Mouse (Mus musculus) embryonic facial prominence, embryonic 11.5 days (tissue): ENCODE results near the gene Serinc5. TPM values are rescaled to one million over a fixed set of nuclear protein-coding genes. Genes with fewer than 3 reads are reported as not detected.

Experiments
- ATAC-seq: fragments of 200-750 bp; cut with Nextera tagmentation; replicated peaks from 2 replicates; pipeline ENCODE4 v1.8.0; 2017; ENCODE audit warnings: low read depth; ENCODE audit not compliant: insufficient number of reproducible peaks, low FRiP score, low TSS enrichment
- DNase-seq: peaks from one replicate; pipeline ENCODE4 v3.0.0-alpha.2; 2015; ENCODE audit warnings: low spot score
- H3K27ac ChIP-seq: fragments of 300-500 bp; sonication (generic); replicated peaks from 2 replicates; pipeline ENCODE4 v1.5.1; 2014; ENCODE audit warnings: mild to moderate bottlenecking, low read depth, low read length, control low read depth
- H3K27me3 ChIP-seq: fragments of 300-500 bp; sonication (generic); 2 replicates; pipeline ENCODE4 v1.6.1; 2014; ENCODE audit warnings: mild to moderate bottlenecking, low read length, moderate library complexity, mixed read lengths; ENCODE audit not compliant: control insufficient read depth, insufficient read depth
- H3K36me3 ChIP-seq: fragments of 300-500 bp; sonication (generic); replicated peaks from 2 replicates; pipeline ENCODE4 v1.6.1; 2014; ENCODE audit warnings: low read depth, mild to moderate bottlenecking, low read length, moderate library complexity, mixed read lengths; ENCODE audit not compliant: control insufficient read depth, insufficient read depth
- H3K4me1 ChIP-seq: fragments of 300-500 bp; sonication (generic); 2 replicates; pipeline ENCODE4 v1.6.1; 2014; ENCODE audit warnings: low read length, mixed read lengths; ENCODE audit not compliant: control insufficient read depth, insufficient read depth
- H3K4me2 ChIP-seq: fragments of 300-500 bp; sonication (generic); 2 replicates; pipeline ENCODE4 v1.6.1; 2014; ENCODE audit warnings: low read depth, mild to moderate bottlenecking, control low read depth, low read length, moderate library complexity
- H3K4me3 ChIP-seq: fragments of 300-500 bp; sonication (generic); 2 replicates; pipeline ENCODE4 v1.5.1; 2014; ENCODE audit warnings: low read depth, low read length, control low read depth
- H3K9ac ChIP-seq: fragments of 300-500 bp; sonication (generic); replicated peaks from 2 replicates; pipeline ENCODE4 v1.6.1; 2014; ENCODE audit warnings: mild to moderate bottlenecking, control low read depth, low read length
- H3K9me3 ChIP-seq: fragments of 300-500 bp; sonication (generic); replicated peaks from 2 replicates; pipeline ENCODE4 v1.6.1; 2016; ENCODE audit warnings: mild to moderate bottlenecking, low read length, inconsistent platforms, mixed read lengths; ENCODE audit not compliant: control insufficient read depth
- WGBS: fragments of 180-500 bp; shearing (Covaris S2); extraction: QIAGEN DNeasy Blood & Tissue Kit; methylation state at CpG from one replicate; pipeline ENCODE4 v1.1.7; 2014; 5-methylcytosine and 5-hydroxymethylcytosine counted together
- polyA plus RNA-seq: library from polyadenylated mRNA; unstranded; fragments of >200 nt; fragmentation: Nextera tagmentation; extraction: Ambion mirVana; gene quantifications from 2 replicates; pipeline ENCODE4 v1.2.1, GENCODE M21; 2014

Gene Serinc5
- polyA plus RNA-seq, 1 experiment from 2014 or later, result 9.8 TPM

- WGBS, result 47% methylated on average over 8 of the region's 8 CpGs
- Histone ChIP-seq H3K4me3 (no peak overlapping the region), H3K4me1 (no peaks in the 10 kb centered on the region), H3K36me3 (no peaks in the 10 kb centered on the region), H3K4me2 (no peak overlapping the region), H3K27me3 (no peaks in the 10 kb centered on the region), H3K27ac (no peak overlapping the region), H3K9ac (no peak overlapping the region), H3K9me3 (no peaks in the 10 kb centered on the region)
- ATAC-seq (0 out of 2 replicates have a peak, but pooled peaks have one; percentile 40), DNase-seq (no peak)
Measured at GRCm38 (mm10) chr13:92703241-92704027, 92.5 kb downstream of the Serinc5 start.

GRCm38 (mm10) chr13:92704189-92704588 lies 93.3 kb downstream of the Serinc5 start:
- DNase-seq, result no peak
- H3K9ac ChIP-seq, result no peak overlapping the region
- H3K27ac ChIP-seq, result no peak overlapping the region
- no peaks in the 10 kb centered on the region for H3K27me3 ChIP-seq
- no peaks in the 10 kb centered on the region for H3K4me1 ChIP-seq
- 69% methylated on average over 7 of the region's 7 CpGs for WGBS
- no peaks in the 10 kb centered on the region for H3K36me3 ChIP-seq
- no peak overlapping the region for H3K4me2 ChIP-seq
- ATAC-seq, result no peak
- no peak overlapping the region for H3K4me3 ChIP-seq
- H3K9me3 ChIP-seq, result no peaks in the 10 kb centered on the region

GRCm38 (mm10) chr13:92705016-92705535 lies 94.2 kb downstream of the Serinc5 start:
- Histone ChIP-seq H3K4me1 (no peaks in the 10 kb centered on the region), H3K27me3 (no peaks in the 10 kb centered on the region), H3K36me3 (no peaks in the 10 kb centered on the region), H3K9me3 (no peaks in the 10 kb centered on the region), H3K4me2 (no peak overlapping the region), H3K4me3 (no peak overlapping the region), H3K9ac (no peak overlapping the region), H3K27ac (no peak overlapping the region)
- DNase-seq (no peak), ATAC-seq (no peak)
- WGBS, result 95% methylated on average over 7 of the region's 7 CpGs

- H3K4me2 ChIP-seq, result no peak overlapping the region
- no peaks in the 10 kb centered on the region for H3K36me3 ChIP-seq
- no peak overlapping the region for H3K27ac ChIP-seq
- no peak overlapping the region for H3K4me3 ChIP-seq
- H3K4me1 ChIP-seq, result no peaks in the 10 kb centered on the region
- H3K9me3 ChIP-seq, result no peaks in the 10 kb centered on the region
- WGBS, result 88% methylated on average over 9 of the region's 9 CpGs
- DNase-seq (no peak), ATAC-seq (no peak)
- H3K27me3 ChIP-seq, result no peaks in the 10 kb centered on the region
- H3K9ac ChIP-seq, result no peak overlapping the region
Measured at GRCm38 (mm10) chr13:92706342-92707061, 95.6 kb downstream of the Serinc5 start.

- no peak overlapping the region for H3K4me3 ChIP-seq
- ATAC-seq (no peak), DNase-seq (no peak)
- H3K4me1 ChIP-seq, result no peaks in the 10 kb centered on the region
- H3K9me3 ChIP-seq, result no peaks in the 10 kb centered on the region
- 65% methylated on average over 2 of the region's 2 CpGs for WGBS
- H3K27ac ChIP-seq, result no peak overlapping the region
- no peak overlapping the region for H3K4me2 ChIP-seq
- H3K27me3 ChIP-seq, result no peaks in the 10 kb centered on the region
- no peaks in the 10 kb centered on the region for H3K36me3 ChIP-seq
- no peak overlapping the region for H3K9ac ChIP-seq
Measured at GRCm38 (mm10) chr13:92707941-92708340, 97.0 kb downstream of the Serinc5 start.

GRCm38 (mm10) chr13:92708466-92708865 lies 97.6 kb downstream of the Serinc5 start:
- ATAC-seq (no peak), DNase-seq (no peak)
- Histone ChIP-seq H3K27me3 (no peaks in the 10 kb centered on the region), H3K4me2 (no peak overlapping the region), H3K4me3 (no peak overlapping the region), H3K36me3 (no peaks in the 10 kb centered on the region), H3K4me1 (no peaks in the 10 kb centered on the region), H3K27ac (no peak overlapping the region), H3K9me3 (no peaks in the 10 kb centered on the region), H3K9ac (no peak overlapping the region)
- 68% methylated on average over 1 of the region's 1 CpGs for WGBS

GRCm38 (mm10) chr13:92709535-92709934 lies 98.6 kb downstream of the Serinc5 start:
- Histone ChIP-seq H3K9me3 (no peaks in the 10 kb centered on the region), H3K9ac (no peak overlapping the region), H3K4me1 (no peaks in the 10 kb centered on the region), H3K36me3 (no peaks in the 10 kb centered on the region), H3K27me3 (no peaks in the 10 kb centered on the region), H3K4me3 (no peak overlapping the region), H3K4me2 (no peak overlapping the region), H3K27ac (no peak overlapping the region)
- ATAC-seq (no peak), DNase-seq (no peak)
- WGBS, result 26% methylated on average over 3 of the region's 3 CpGs

GRCm38 (mm10) chr13:92710361-92710760 lies 99.5 kb downstream of the Serinc5 start:
- no peak for DNase-seq
- 68% methylated on average over 1 of the region's 1 CpGs for WGBS

More at GRCm38 (mm10) chr13:92710361-92710760, 99.5 kb downstream of the Serinc5 start:
- no peak overlapping the region for H3K9ac ChIP-seq
- H3K27me3 ChIP-seq, result no peaks in the 10 kb centered on the region
- H3K4me1 ChIP-seq, result no peaks in the 10 kb centered on the region
- no peak for ATAC-seq
- H3K27ac ChIP-seq, result no peak overlapping the region
- H3K36me3 ChIP-seq, result no peaks in the 10 kb centered on the region
- no peak overlapping the region for H3K4me2 ChIP-seq
- no peaks in the 10 kb centered on the region for H3K9me3 ChIP-seq
- H3K4me3 ChIP-seq, result no peak overlapping the region
